Mouse (Mus musculus) right cerebral cortex, postnatal 4 days (tissue): ENCODE data around the gene Filip1.

Experiments
- DNase-seq: peaks from one replicate; pipeline ENCODE4 v3.0.0-alpha.2; 2022

The Filip1 gene

DNA sequence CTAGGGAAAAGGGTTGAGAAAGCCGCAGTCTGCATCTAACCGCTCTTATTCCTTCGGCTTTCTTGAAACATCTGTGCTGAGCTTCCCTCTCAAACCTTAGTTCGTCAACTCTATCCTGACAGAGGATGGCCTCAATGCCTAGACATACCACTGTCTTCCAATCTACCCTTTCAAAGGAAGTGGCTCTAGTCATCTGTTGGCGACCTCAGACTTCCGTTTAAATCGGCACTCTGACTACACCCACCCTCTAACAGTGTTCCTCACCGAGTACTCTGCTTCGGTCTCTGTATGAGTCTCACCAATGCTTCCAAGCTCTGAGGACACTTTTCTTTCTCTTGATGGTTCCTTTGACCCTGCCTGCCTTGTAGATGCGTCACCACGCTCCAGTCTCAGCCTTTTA is 196.6 kb downstream of the Filip1 start:
- no peak for DNase-seq

DNA sequence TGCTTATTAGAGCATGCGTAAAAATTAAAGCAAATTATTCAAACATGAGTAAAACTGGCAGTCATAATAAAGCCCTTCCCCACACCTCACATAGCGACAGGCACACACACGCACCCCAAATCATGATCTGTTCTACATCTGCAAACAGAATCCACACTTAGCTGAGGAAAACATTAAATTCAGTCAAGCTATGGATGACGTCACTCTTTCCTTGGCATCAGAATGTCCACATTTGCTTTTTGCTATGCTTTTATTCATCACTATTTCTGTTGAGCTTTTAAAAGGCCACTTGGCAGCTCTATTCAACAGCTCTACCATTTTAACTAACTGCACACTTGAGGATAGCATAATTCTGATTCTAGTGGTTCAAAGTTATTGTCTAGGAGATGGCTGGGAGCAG is 198.1 kb downstream of the Filip1 start:
- DNase-seq = no peak

DNA sequence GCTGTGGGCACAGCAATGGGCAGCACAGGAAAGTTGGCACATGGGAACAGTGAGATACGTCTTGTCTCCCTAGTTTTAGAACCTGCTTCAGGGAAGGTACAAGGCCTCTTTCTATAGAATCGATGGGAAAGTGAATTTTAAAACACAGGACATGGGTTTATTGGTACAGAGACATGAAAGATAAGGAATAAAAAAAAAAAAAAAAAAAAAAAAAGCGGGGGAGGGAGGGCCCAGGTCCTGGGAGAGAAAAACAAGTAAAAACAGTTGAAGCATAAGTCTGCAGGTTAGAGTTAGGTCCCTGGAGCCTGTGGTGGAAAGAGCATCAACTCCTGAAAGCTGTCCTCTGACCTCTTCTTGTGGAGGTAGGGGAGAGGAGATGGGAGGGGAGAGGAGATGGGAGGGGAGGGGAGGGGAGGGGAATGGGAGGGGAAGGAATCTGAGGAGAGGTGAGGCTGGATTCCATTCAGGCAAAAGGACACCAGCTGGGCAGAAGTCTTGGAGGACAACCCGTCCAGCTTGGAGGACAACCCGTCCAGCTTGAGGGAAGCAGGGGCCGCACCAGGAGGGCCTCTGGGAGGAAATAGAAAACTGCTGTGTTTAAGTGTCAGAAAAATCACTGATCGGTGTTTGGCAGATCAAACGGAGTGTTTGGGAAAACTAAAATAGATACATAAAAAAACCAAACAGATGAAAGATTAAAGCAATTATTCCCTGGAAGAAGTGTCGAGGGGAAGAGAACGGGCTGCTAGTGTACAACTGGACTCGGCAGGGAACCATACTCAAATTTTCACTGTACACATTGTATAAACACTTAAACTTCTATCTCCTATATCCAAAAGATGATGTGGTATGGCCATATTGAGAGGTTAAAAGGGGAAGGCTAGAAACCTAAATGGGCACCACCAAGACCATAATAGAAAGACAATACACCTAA is 201.4 kb downstream of the Filip1 start:
- DNase-seq = no peak

DNA sequence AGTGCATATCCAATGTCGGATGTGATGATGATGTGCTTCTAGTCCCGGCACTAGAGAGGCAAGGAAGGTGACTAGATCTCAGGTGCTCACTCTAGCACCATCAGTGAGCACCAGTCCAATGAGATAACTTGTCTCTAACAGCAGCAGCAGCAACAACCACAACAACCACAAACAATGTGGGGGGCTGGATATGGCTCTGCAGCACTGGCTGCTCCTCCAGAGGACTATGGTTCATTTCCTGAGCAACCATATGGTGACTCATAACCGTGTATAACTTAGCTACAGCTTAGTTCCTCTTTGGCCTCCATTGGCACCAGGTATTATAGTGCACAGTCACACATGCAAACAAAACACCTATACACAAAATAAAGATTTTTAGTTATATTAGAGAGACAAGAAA is 202.1 kb downstream of the Filip1 start:
- DNase-seq = no peak

DNA sequence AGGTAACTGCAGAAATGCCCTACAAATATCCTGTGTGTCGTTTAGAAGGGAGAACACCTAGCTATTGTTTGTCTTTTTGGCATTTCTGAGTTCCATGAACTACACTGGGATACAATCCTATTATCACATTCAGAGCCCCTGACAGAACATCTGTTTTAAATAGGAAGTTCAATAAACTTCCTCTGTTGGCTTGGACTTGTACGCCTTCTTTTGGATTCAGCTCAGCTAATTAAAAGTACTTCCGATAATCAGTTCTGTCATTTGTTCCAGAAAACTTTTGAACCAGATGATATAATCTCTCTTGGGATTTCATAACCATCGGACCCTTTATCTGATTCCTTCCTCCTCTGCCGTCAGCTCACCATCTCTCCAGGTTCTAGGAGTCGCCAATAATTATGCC is 203.2 kb downstream of the Filip1 start:
- no peak for DNase-seq

DNA sequence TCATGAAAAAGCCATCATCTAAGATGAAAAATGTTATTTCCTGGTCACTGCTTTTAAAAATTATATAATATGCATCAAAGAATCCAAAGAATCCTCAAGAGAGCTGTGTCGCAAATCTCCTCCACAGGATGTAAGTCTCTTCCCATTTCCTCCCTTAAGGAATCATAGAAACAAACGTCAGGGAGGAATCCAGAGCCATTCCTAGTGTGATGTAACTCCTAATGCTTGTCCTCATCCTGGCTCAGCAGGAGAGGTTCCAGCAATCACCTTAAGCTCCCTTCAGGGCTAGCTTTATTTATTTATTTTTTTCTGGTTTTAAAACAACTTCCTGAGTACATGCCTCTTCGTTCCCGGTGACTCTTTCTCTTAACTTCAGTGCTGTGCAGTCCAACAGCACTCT is 205.5 kb downstream of the Filip1 start:
- no peak for DNase-seq

DNA sequence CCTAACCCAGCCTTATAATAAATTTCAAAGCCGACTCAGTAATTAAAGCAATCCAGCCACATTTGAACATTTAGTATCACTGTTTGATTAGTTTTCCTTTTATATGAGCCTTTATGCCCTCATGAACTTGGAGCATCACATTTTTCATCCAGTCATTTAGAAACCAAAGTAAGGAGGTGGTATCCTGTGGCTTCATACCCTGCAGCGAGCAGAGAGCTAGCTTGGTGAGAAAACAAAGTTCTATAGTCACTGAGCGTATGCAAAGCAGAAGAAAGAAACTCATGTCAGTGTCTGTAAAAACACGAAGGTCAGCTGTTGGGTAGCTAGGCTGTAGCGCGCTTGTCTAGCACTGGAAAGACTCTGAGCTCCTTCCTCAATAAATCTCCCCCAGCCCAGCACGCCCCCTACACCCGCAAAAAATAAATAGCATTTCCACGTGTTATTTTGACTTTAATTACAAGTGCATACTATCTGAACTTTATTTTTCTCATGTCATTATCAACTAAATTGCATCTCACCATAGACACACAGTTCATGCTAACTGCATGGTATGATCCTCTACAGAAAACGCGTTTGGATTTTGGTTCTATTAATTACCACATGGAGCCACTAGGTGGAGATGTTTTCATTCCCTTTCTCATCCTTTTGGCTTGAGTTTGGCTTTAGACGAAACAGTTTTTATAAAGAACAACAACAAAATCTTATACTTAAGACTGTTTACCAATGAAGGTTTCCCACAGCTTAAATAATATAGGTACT is 206.2 kb downstream of the Filip1 start:
- DNase-seq = no peak

DNA sequence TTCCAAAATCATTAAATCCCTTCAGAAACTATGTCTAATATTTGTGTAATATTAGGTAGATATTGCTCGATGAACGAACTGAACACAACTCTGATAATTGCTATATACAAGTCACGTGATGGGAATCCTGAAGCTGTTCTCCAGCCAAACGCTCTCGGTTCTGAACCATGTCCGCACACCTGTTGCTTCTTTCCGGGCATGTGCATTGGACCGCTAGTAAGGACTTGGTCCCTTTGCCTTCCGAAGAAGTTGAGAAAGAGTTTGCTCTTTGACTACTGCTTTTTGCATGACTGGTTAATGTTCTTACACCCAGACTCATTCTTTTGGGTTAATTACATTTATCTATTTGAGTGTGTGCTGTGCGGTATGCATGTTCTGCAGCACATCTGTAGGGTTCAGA is 207.2 kb downstream of the Filip1 start:
- DNase-seq = no peak

DNA sequence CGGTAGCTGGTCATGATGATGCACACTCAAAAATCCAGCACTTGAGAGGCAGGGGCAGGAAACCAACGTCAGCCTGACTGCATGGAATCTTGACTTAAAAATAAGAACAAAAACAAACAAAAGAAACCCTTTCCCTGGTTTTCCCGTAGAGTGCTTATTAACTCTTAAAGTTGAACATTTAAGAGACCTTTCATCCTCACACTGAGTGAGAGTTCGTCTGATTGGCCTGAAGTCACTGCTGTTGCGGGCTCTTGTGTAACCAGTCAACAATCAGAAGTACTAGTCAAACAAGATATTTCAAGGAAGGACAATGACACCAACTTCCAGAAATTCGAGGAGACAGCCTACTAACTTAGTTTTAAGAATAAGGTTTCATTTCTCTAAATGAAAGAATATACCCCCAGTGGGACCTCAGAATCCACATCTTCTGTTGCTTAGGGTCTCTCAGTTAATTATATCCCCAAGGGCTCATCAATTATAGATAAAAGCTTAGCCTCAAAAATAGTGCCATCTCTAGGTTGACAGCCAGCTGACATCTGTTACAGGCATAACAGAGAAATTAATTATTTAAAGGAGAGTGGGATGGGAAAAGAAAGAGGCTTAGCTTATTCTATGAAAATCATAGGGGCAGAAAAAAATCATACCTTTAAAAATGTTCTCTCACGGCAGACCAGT is 216.1 kb downstream of the Filip1 start:
- no peak for DNase-seq

DNA sequence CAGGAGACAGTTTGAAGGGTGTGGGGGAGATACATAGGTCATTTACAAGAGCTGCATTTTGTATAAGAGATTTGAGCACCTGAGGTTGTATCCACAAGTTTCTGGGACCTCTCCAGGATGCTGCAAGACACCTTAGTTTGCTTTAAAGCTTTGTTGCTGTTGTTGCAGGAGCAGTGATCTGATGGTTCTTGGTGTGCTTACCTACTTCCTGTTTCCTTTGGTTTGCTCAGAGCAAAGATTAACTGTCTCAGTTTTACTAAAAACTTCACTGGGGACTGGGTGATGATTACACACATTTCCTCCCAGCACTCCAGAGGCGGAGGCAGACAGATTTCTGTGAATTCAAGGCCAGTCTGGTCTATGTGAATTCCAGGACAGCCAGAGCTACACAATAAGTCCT is 217.6 kb downstream of the Filip1 start:
- no peak for DNase-seq

DNA sequence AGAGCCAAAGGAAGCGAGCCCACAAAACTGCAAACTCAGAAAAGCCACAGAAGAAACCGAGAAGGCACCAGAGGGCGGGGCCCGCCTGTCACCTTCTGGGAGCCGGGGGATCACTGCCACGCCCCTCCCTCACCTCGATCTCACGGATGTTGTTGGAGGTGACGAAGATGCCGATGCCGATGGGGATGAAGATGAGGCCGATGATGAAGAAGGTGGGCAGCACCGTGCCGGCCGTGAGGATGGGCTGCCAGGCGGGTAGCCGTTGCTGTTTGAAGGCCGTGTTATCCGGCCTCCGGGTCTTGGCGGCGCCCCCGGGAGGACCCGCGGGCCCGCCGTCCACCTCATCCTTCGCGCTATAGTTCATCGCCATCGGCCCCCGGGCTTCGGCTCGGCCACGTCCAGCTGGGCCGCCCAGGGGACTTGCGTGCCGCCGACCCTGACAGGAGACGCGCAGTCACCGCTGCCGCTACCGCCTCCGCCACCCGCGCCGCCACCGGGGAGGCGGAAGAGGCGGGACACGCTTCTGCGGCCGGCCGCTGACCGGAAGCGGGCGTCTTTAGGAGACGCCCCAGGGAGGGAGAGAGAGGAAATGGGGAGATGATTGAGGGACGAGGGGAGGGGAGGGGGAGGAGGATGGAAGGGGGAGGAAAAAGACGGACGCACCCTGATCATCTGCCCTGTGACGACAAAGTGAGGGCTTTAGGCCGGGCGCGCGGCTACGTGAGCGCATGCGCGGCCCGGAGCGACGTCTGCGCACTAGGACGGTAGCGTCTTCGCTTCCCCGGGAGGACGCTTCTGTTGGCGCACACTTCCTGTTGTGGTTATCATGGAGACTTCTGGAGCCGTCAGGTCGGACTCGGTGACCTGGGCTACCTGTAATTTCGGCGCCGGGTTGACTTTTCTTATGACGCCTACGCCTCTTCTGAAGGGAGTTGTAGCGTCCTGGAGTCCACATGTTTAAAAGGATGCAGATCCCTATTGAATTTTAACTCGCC is 219.5 kb downstream of the Filip1 start, which contains the start of gene Tmem30a:
Tmem30a (minus strand) TSS at position 667 of the 995 bp plus-strand sequence.
- peak; percentile 91 for DNase-seq

DNA sequence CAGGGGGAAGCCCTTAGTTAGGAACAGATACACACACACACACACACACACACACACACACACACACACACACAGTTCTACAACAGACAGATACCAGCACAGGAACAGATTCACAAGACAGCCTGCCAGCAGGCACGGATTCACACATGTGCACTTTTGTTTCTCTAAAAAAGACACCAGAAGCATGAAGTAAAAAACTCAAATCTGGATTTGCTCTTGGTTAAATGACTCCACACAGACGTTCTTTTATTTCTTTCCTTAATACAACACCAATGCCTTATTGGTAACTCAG is 226.9 kb downstream of the Filip1 start:
- peak; percentile 16 for DNase-seq

DNA sequence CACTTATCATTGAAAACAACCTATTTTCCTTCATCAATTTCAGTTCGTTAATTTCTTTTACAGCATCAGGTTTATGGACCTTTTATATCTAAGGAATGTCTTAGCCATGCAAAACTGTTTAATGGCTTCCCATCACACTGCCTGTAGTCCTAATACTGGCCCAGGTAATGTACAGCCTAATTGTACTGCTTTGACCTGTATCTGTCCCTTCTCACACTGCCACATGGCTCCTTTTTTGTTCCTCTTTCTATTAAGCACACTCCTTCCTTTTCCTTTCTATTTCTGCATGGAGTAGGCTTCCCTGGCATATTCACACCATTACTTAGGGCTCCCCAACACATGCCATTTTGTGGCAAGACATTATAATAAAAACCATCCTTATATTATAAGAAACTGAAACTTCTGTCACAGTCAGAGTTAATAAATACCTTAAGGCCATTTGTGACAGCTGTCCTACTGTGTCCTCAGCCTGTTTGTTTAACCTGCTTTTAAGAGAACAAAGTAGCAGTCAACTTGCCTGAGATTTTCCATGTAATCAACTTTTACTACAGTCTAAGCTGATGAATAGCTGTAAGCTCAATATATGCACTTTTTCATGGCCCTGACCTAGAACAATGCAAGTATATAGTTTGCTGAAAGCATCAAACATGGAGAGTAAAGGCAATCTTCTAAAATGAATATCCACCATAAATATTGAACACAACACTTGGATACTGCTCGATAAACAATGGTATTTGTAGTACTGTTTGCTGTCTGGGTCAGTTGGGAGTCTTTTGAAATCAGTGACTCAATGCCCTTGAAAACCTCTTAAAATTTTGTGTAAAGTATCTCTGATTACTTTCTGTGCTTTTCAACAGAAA is 227.5 kb downstream of the Filip1 start:
- DNase-seq = no peak

DNA sequence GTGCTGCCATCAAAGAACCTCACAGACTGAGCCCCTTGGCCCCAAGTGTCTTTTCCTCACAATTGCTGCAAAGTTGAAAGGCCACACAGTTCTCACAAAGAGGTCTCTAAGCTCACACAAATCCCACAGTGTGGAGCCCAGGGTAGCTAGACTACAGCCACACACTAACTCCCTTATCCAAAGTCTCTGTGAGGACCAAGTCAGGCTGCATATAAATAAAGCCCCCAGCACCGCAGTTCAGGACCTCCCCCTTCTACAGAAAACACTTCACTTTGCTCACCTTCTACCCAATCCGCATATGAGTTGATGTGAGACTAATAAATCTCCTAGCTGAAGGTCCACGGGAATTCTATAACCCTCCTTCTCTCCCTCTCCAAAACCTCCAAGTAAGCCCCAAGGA is 228.2 kb downstream of the Filip1 start:
- DNase-seq = no peak

DNA sequence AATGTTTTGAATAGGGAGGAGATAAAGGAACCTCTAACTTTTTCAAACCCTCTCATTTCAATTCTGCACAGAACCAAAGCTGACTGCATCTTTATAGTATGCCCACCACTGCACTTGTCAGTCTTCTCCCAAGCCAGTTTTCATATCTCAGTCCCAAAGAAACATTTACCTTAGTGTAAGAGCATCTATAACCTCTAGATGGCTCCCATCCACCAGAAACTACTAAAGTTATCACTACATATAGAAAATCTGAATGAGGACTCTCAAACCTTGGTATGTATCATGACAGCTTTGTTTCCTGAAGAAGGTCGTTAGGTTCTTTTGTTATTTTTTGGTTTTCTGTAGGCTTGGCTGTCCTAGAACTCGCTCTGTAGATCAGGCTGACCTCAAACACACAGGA is 233.3 kb downstream of the Filip1 start:
- DNase-seq = no peak

DNA sequence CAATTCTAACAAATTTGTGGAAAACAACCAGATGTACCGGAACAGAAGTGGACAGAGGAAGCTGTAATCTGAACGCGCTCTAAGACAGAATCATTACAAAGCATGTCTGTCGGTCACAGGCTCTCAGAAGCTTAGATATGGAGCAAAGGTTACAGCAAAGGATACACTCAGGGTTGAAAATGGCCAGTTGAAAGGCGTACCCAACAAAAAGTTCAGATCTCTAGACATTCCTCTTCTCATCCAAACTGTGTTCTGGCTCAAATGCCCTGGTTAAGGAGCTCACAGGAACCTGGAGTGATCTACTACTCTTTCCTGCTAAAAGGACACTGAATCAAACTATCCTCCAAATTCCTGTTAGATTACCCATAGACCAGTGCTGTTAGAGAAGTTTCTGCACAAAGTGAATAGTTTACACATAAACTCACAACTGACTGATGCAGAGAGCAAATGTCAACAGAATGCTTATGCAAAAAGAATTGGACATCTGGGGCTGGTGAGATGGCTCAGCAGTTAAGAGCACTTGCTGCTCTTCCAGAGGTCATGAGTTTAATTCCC is 245.6 kb downstream of the Filip1 start:
- DNase-seq = no peak

DNA sequence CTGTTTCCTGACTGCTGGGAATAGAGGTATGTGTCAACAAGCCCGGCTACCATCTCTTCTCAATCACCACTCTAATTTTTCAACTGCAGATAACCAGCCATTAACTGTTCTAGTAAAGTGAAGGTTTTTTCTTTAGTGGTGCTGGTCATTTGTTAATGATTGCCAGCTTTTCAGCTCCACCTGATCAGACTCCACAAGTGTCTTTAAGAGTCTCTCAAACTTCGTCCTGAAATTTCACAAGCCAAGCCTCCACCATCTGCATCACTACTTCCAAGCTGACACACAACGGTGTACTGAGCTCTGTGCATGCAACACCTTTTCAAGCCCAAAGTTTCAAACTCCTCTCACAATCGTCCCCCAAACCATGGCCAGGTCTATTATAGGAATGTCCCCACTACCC is 247.3 kb downstream of the Filip1 start:
- no peak for DNase-seq
